Mouse (Mus musculus): ENCODE data around the gene Arl4d.

Gene Arl4d

GRCm38 (mm10) chr11:101712811-101713210 is 47.5 kb downstream of the Arl4d start:
- in situ Hi-C loops (cut with MboI; ENCODE audit: unreplicated experiment in 2 of 2), result no loop called here

- in situ Hi-C loops (cut with MboI; ENCODE audit: unreplicated experiment in 2 of 2), result no loop called here
Measured at GRCm38 (mm10) chr11:101714012-101714411, 48.7 kb downstream of the Arl4d start.
